Mouse (Mus musculus): Measurements from ENCODE around the gene Entpd1. TPM values are rescaled to one million over a fixed set of nuclear protein-coding genes. Genes with fewer than 3 reads are reported as not detected.

The Entpd1 gene
- polyA plus RNA-seq, 1 experiment from 2014 or later = 8.9 TPM

DNA sequence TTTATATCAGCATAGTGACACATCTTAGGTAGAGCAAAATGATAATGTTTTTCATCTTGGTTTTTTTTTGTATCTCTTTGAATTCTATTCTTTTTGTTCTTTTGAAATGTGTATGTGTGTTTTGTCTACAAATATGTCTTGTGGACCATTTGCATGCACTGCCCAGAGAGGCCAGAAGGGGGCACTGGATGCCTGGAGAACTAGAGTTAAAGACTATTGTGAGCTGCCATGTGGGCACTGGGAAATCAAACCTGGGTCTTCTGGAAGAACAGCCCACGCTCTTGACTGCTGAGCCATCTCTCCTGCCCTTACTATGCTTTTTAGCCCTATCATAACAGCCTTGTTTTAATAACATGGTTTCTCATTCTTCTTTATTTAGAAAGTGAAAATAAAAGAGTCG lies 142.1 kb downstream of the Entpd1 start:
- 81% methylated on average over 2 of the region's 2 CpGs for WGBS

DNA sequence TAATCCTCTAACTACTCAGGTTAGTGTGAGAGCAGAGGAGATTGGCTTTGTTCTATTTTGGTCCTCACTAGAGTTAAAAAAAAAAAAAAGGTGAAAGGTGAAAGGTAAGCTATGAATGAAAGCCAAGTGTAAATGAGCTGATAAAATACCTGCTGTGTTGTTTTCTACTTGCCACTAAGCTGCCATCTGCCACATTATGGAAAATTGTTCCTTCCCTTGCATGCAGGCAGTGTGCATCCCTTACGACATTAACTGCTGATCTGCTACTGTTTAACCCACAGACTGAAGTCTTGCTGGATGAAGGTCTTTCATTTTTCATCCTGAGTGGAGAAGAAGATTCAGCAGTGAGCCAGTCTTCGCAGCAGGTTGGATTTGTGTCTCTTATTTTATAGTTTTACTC lies 147.9 kb downstream of the Entpd1 start:
- 70% methylated on average over 2 of the region's 2 CpGs for WGBS
- ATAC-seq (replicated peaks; ENCODE audit: insufficient number of reproducible peaks, insufficient read depth, low FRiP score, low read depth) = no peak
- H3K27me3 ChIP-seq = peaks cover 31% of the 10 kb centered on the region

More for the DNA sequence above, 142.1 kb downstream of the Entpd1 start:
- no peak for ATAC-seq (replicated peaks; ENCODE audit: insufficient number of reproducible peaks, insufficient read depth, low FRiP score, low read depth)
- Histone ChIP-seq H3K9me3 (replicated peaks) (no peaks in the 10 kb centered on the region), H3K4me3 (no peak overlapping the region), H3K27ac (no peak overlapping the region), H3K27me3 (0 out of 2 replicates have a peak, but pooled peaks cover 3% of the 10 kb centered on the region), H3K4me1 (replicated peaks) (no peaks in the 10 kb centered on the region; the same call in 1 of the 2 replicates), H3K36me3 (no peaks in the 10 kb centered on the region), H3K4me2 (no peak overlapping the region), H3K9ac (no peak overlapping the region)

DNA sequence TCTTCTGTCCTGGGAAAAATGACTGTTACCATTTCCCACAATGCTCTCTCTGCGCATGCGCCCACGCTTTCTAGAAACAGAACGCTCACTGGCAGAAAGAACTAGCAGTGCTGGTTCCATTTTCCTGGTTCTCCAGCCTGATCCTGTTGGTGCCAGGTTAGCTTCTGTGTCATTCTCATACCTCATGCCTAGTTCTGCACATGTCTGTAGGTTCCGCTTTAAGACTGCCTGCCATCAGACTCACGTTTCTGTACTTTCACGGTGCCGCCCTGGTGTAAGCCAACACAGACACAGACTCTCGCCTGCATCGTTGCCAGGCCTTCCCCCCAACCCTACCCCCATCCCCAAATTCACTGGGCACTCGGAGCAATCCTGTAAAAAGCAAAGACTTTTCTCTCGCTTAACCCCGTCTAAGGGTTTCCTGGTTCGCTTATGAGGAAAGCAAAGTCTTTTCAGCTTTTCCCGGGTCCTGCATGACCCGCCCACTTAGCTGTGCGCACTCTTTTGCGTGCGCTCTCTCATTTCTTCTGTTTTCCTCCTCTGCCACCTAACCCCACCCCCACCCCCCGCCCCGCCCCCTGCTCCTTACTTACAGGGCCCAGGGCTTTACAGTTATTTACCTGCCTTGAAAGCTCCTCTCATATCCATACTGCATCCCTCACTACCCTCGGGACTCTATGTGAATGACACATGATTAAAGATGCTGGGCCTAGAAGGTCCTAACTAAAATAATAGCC lies 150.0 kb downstream of the Entpd1 start:
- Histone ChIP-seq H3K27me3 (peaks cover 31% of the 10 kb centered on the region), H3K9ac (peak overlapping the region; percentile 52), H3K27ac (no peak overlapping the region), H3K4me3 (peak overlapping the region; percentile 41), H3K9me3 (replicated peaks) (no peaks in the 10 kb centered on the region), H3K36me3 (no peaks in the 10 kb centered on the region), H3K4me2 (peak overlapping the region; percentile 68), H3K4me1 (replicated peaks) (no peaks in the 10 kb centered on the region)
- no peak for ATAC-seq (replicated peaks; ENCODE audit: insufficient number of reproducible peaks, insufficient read depth, low FRiP score, low read depth)
- WGBS = 32% methylated on average over 22 of the region's 22 CpGs

More for the DNA sequence above, 147.9 kb downstream of the Entpd1 start:
- Histone ChIP-seq H3K36me3 (no peaks in the 10 kb centered on the region), H3K4me3 (no peak overlapping the region), H3K4me2 (no peak overlapping the region), H3K27ac (no peak overlapping the region), H3K9ac (no peak overlapping the region), H3K4me1 (replicated peaks) (no peaks in the 10 kb centered on the region; the same call in 1 of the 2 replicates), H3K9me3 (replicated peaks) (no peaks in the 10 kb centered on the region)

DNA sequence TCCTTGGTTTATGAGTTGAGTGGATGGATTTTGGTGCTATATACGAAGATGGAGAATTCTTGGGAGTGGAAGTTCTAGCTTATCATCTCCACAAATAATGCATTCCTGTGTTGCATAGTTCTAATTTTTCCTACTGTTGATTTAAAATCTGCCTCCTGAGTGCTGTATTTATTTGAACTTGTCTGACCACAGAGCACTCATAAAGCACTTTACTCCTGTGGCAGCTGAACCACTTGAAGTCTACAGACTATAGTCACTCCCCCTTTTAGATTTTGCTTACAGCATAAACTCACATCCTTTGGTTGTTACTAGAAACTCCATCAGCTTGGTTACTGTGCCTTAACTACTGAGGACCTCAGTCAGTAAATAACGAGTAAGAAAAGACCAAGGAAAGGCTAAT lies 155.0 kb downstream of the Entpd1 start:
- Histone ChIP-seq H3K36me3 (no peaks in the 10 kb centered on the region), H3K27ac (no peak overlapping the region), H3K4me1 (replicated peaks) (peaks cover 11% of the 10 kb centered on the region), H3K9ac (no peak overlapping the region), H3K4me3 (no peak overlapping the region), H3K9me3 (replicated peaks) (no peaks in the 10 kb centered on the region), H3K4me2 (no peak overlapping the region), H3K27me3 (peaks cover 17% of the 10 kb centered on the region)
- WGBS = 83% methylated on average over 2 of the region's 2 CpGs
- no peak for ATAC-seq (replicated peaks; ENCODE audit: insufficient number of reproducible peaks, insufficient read depth, low FRiP score, low read depth)

DNA sequence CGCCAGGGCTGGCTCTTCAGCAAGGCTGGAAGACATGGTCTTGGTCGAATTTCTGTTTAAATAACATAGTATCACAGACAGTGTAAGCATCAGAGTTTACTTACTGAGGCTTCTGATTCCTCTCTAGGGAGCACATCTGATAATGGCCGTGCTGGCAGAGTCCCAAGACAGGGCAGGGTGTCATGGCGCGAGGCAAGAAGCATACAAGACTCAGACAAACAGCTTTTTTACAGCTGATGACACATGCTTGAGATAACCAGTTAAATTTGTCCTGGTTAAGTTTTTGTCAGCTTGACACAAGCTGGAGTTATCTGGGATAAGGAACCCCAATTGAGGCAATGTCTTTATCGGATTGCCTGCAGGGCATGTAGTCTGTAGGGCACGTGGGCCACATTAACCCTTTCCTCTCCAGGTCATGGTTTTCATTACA lies 157.2 kb downstream of the Entpd1 start:
- H3K4me1 ChIP-seq (replicated peaks) = peaks cover 11% of the 10 kb centered on the region
- H3K4me3 ChIP-seq = no peak overlapping the region
- WGBS = 9% methylated on average over 7 of the region's 7 CpGs
- ATAC-seq (replicated peaks; ENCODE audit: insufficient number of reproducible peaks, insufficient read depth, low FRiP score, low read depth) = no peak
- H3K9me3 ChIP-seq (replicated peaks) = no peaks in the 10 kb centered on the region
- H3K9ac ChIP-seq = no peak overlapping the region
- H3K27ac ChIP-seq = no peak overlapping the region
- H3K4me2 ChIP-seq = no peak overlapping the region
- H3K27me3 ChIP-seq = peaks cover 13% of the 10 kb centered on the region
- no peaks in the 10 kb centered on the region for H3K36me3 ChIP-seq

DNA sequence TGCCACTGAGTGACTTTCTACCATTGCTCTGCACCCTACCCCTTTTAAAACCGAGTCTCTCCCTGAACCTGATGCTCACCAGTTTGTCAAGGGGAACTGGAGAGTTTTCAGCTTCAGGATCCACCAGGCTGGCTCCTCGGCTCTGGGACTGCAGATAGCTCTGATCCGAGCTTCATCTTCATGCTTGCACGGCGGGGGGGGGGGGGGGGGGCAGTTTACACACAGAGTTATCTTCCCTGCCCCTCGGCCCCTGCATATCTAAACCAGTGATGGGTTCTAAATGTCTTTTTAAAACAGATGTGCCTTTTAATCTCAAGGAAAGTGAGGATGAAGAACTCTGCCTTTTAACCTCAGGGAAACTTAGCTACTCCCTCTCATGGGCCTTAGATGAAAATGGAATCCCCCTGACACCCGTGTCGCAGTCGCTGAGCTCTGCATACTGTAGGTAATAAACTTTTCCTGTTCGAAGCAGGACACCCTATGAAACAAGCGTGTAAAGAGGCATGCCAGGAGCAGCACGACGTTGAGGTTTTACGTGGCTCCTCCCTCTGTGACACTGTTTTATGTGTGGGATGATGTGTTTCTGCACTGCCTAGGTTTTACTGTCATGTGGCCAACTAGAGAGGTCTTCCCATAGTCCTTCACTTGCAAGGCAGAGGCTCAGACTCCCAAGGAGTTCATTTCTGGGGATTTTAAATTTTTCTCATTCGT lies 176.0 kb downstream of the Entpd1 start:
- no peak overlapping the region for H3K9ac ChIP-seq
- H3K4me1 ChIP-seq (replicated peaks) = no peaks in the 10 kb centered on the region
- H3K27me3 ChIP-seq = no peaks in the 10 kb centered on the region
- H3K9me3 ChIP-seq (replicated peaks) = no peaks in the 10 kb centered on the region
- no peak for ATAC-seq (replicated peaks; ENCODE audit: insufficient number of reproducible peaks, insufficient read depth, low FRiP score, low read depth)
- H3K36me3 ChIP-seq = no peaks in the 10 kb centered on the region
- H3K4me3 ChIP-seq = no peak overlapping the region
- H3K27ac ChIP-seq = no peak overlapping the region
- H3K4me2 ChIP-seq = no peak overlapping the region
- 62% methylated on average over 15 of the region's 15 CpGs for WGBS

DNA sequence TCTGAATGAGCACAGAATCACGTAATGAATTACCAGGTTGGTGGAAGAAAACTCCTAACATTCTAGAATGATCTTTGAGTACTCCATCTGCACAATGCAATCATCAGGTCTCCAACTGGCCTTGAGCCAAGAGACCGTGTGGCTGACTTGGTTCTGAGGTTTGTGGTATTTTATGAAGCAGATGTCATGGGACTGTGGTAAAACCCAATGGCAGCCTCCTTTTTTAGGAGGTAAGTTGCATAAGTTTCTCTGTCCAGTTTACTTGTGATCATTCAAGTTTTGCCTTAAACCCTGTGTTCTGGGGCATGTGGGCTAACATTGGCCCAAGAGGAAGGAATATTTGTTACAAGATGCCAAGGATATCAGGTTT lies 176.5 kb downstream of the Entpd1 start:
- Histone ChIP-seq H3K27me3 (0 out of 2 replicates have a peak, but pooled peaks cover under 1% of the 10 kb centered on the region), H3K27ac (no peak overlapping the region), H3K4me1 (replicated peaks) (no peaks in the 10 kb centered on the region), H3K9ac (no peak overlapping the region), H3K4me2 (no peak overlapping the region), H3K36me3 (no peaks in the 10 kb centered on the region), H3K9me3 (replicated peaks) (no peaks in the 10 kb centered on the region), H3K4me3 (no peak overlapping the region)
- WGBS = 64% methylated on average over 2 of the region's 2 CpGs
- no peak for ATAC-seq (replicated peaks; ENCODE audit: insufficient number of reproducible peaks, insufficient read depth, low FRiP score, low read depth)

Other genes with a start within 250 kb of the Entpd1 start
- 103 and 126 TPM in 2 replicates for gene Sorbs1, start 98.6 kb upstream of the Entpd1 start, polyA plus RNA-seq (2015; fragmentation: Nextera tagmentation; extraction: Ambion mirVana)
- gene Aldh18a1, start 23.9 kb upstream of the Entpd1 start, polyA plus RNA-seq (2015; fragmentation: Nextera tagmentation; extraction: Ambion mirVana) = 41.3 and 55.2 TPM in 2 replicates
- 9.6 TPM in 2 replicates for gene Tctn3, start 133 bp upstream of the Entpd1 start, polyA plus RNA-seq (2015; fragmentation: Nextera tagmentation; extraction: Ambion mirVana)
- not detected in 2 replicates for gene Cc2d2b, start 136.4 kb downstream of the Entpd1 start, polyA plus RNA-seq (2015; fragmentation: Nextera tagmentation; extraction: Ambion mirVana)
- 5.5 and 7.2 TPM in 2 replicates for gene Ccnj, start 218.9 kb downstream of the Entpd1 start, polyA plus RNA-seq (2015; fragmentation: Nextera tagmentation; extraction: Ambion mirVana)

Measured in heart, embryonic 15.5 days (tissue).